Mouse (Mus musculus) forebrain, embryonic 16.5 days (tissue): ENCODE measurements around the gene Kcnh5. TPM values are rescaled to one million over a fixed set of nuclear protein-coding genes. Genes with fewer than 3 reads are reported as not detected.
A peak's percentile ranks its signal among the peaks of the same experiment; 100 is the strongest.

Experiments used
- ATAC-seq: fragments of 200-750 bp; cut with Nextera tagmentation; 2 replicates; pipeline ENCODE4 v1.8.0; 2017; ENCODE audit warnings: mild to moderate bottlenecking, moderate library complexity
- H3K27ac ChIP-seq: fragments of 300-500 bp; sonication (generic); 2 replicates; pipeline ENCODE4 v1.5.1; 2014; ENCODE audit warnings: low read length, control low read depth
- H3K27me3 ChIP-seq: fragments of 300-500 bp; sonication (generic); replicated peaks from 2 replicates; pipeline ENCODE4 v1.6.1; 2014; ENCODE audit warnings: low read length; ENCODE audit not compliant: control insufficient read depth, insufficient read depth
- H3K36me3 ChIP-seq: fragments of 300-500 bp; sonication (generic); 2 replicates; pipeline ENCODE4 v1.6.1; 2014; ENCODE audit not compliant: control insufficient read depth, insufficient read depth
- H3K4me1 ChIP-seq: fragments of 300-500 bp; sonication (generic); replicated peaks from 2 replicates; pipeline ENCODE4 v1.6.1; 2014; ENCODE audit warnings: low read length; ENCODE audit not compliant: control insufficient read depth, insufficient read depth
- H3K4me2 ChIP-seq: fragments of 300-500 bp; sonication (generic); 2 replicates; pipeline ENCODE4 v1.6.1; 2014; ENCODE audit warnings: mild to moderate bottlenecking, low read length, control low read depth
- H3K4me3 ChIP-seq: fragments of 300-500 bp; sonication (generic); replicated peaks from 2 replicates; pipeline ENCODE4 v1.5.1; 2014; ENCODE audit warnings: mild to moderate bottlenecking, low read length, control low read depth
- H3K9ac ChIP-seq: fragments of 300-500 bp; sonication (generic); replicated peaks from 2 replicates; pipeline ENCODE4 v1.6.1; 2014; ENCODE audit warnings: low read depth, low read length, control low read depth
- H3K9me3 ChIP-seq: fragments of 300-500 bp; sonication (generic); 2 replicates; pipeline ENCODE4 v1.6.1; 2016; ENCODE audit warnings: low read length; ENCODE audit not compliant: control insufficient read depth
- WGBS: fragments of 180-500 bp; shearing (Covaris S2); extraction: QIAGEN DNeasy Blood & Tissue Kit; methylation state at CpG from one replicate; pipeline ENCODE4 v1.1.7; 2014; 5-methylcytosine and 5-hydroxymethylcytosine counted together
- polyA plus RNA-seq: library from polyadenylated mRNA; unstranded; fragments of >200 nt; fragmentation: Nextera tagmentation; extraction: Ambion mirVana; gene quantifications from 2 replicates; pipeline ENCODE4 v1.2.1, GENCODE M21; 2015

The Kcnh5 gene
- polyA plus RNA-seq, 1 experiment from 2014 or later: 4.2 TPM

DNA sequence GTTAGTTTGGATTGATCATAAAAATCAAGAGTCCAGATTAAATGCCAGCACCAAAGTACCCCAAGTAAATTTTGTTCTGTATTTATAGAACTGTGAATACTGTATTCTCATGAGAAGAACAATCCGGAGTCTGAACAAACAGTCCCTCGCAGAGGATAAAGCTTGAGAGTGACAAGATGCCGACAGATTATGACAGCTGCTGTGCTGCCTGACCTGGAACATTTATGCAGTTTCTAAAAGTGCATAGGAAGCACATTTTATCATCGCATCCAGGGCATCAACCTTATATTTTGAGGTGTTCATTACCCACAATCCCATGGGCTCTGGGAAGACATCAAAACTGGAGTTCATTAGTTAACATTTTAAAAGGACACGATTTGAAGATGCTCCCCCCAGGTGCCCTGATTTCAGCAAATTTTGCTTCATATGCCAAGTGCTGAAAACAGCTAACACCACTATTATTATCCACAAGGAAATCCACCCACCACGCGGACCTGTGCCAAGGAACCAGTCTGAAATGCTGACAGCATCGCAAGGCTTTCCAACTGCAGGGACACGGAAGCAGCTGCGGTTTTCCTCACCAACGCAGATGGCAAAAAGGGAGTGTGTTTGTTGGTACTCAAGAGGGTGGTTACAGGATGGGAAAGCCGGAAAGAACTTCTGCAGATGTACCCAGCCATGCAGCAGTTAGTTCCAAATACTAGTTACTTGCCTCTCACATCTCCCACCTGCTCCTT lies 328.4 kb downstream of the Kcnh5 start:
- Histone ChIP-seq H3K4me2 (peak overlapping the region; percentile 21; the same call in 1 of the 2 replicates), H3K27me3 (no peaks in the 10 kb centered on the region), H3K9ac (no peak overlapping the region), H3K27ac (no peak overlapping the region), H3K36me3 (no peaks in the 10 kb centered on the region), H3K4me1 (peaks cover 8% of the 10 kb centered on the region; the same call in 1 of the 2 replicates), H3K9me3 (no peaks in the 10 kb centered on the region), H3K4me3 (no peak overlapping the region)
- ATAC-seq: peak; percentile 81
- WGBS: 62% methylated on average over 12 of the region's 12 CpGs

Other genes with a start within 250 kb of the Kcnh5 start
- gene Rhoj, start 131.0 kb upstream of the Kcnh5 start, polyA plus RNA-seq: 14.6 and 19.6 TPM in 2 replicates
- not detected in 2 replicates for gene Gphb5, start 239.4 kb upstream of the Kcnh5 start, polyA plus RNA-seq